ENCODE assay signal across 16 mouse cellular contexts in the genomic region with DNA sequence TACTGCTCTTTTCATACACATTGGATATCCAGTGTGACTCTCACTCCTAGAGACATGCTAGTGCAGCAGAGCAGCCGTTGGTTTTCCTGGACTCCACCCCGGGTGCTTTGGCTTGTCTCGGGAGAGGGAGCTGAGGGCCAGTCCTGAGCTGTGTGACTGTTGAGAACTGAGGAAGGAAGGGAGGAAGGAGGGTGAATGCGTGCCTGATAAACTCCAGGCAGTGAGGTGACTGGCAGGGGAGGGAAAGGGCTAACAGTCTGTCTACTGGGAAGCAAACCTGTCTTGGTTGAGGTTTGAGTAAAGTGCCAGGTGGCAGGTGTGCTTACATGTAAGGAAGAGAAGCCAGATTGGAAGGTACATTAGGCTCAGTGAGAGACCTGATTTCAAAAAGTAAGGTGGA.
"Had no signal": no experiment of that assay in that cellular context is flagged by ENCODE, and none has a peak within 500 bp of the region (broad histone marks: within the 10 kb centered on the region; RNA-seq: fewer than 3 reads in every experiment).

No protein-coding gene starts in this region.

- DNase-seq: cerebellum, adult 8-10 months; cerebellum, adult 9-10 months; cerebellum, adult 9-11 months; cerebellum, postnatal 10 days; cerebellum, postnatal 14 days; cerebellum, postnatal 25 days; cerebellum, postnatal 36 days; embryo, embryonic 11 days; forebrain, postnatal 0 days; gastrocnemius, adult 2 months; gastrocnemius, postnatal 10 days; gastrocnemius, postnatal 14 days; gastrocnemius, postnatal 25 days; gastrocnemius, postnatal 36 days; heart, adult 18-20 months; heart, adult 2 months had no signal
